Mouse (Mus musculus) myocyte (in vitro differentiated cells): ENCODE measurements at regions not wholly inside any gene's neighbourhood (a gene's known extent, or its start where the extent isn't known, plus 50 kb on each side); places are given as distances from the start of the nearest gene placed in this dataset.

Experiments used
- E2F4 ChIP-seq: IDR thresholded peaks from one replicate; pipeline ENCODE4 v1.6.1; 2011; ENCODE audit warnings: mild to moderate bottlenecking, control low read depth, moderate library complexity; ENCODE audit not compliant: insufficient read depth
- MAX ChIP-seq: IDR thresholded peaks from one replicate; pipeline ENCODE4 v1.6.1; 2011; ENCODE audit warnings: low read depth, mild to moderate bottlenecking, control low read depth
- MYOD1 ChIP-seq, 3 experiments: IDR thresholded peaks; one replicate each; pipeline ENCODE4 v1.6.1; 2011; ENCODE audit warnings: control low read depth in 2 of 3, low read depth in 2 of 3, mild to moderate bottlenecking in 2 of 3, moderate library complexity in 1 of 3; ENCODE audit not compliant: insufficient read length in 2 of 3, control insufficient read depth in 1 of 3
- POLR2A ChIP-seq: IDR thresholded peaks from one replicate; pipeline ENCODE4 v1.6.1; 2011; ENCODE audit warnings: low read depth, mild to moderate bottlenecking, control low read depth, moderate library complexity; ENCODE audit not compliant: insufficient read length
- POLR2AphosphoS2 ChIP-seq: IDR thresholded peaks from one replicate; pipeline ENCODE4 v1.6.1; 2011; ENCODE audit warnings: low read depth, control low read depth; ENCODE audit not compliant: insufficient read length
- REST ChIP-seq: IDR thresholded peaks from one replicate; pipeline ENCODE4 v1.6.1; 2011; ENCODE audit warnings: mild to moderate bottlenecking, control low read depth, moderate library complexity; ENCODE audit not compliant: insufficient read depth, insufficient read length
- TCF12 ChIP-seq: IDR thresholded peaks from one replicate; pipeline ENCODE4 v1.6.1; 2011; ENCODE audit warnings: mild to moderate bottlenecking, control low read depth; ENCODE audit not compliant: poor library complexity, insufficient read depth, severe bottlenecking

DNA sequence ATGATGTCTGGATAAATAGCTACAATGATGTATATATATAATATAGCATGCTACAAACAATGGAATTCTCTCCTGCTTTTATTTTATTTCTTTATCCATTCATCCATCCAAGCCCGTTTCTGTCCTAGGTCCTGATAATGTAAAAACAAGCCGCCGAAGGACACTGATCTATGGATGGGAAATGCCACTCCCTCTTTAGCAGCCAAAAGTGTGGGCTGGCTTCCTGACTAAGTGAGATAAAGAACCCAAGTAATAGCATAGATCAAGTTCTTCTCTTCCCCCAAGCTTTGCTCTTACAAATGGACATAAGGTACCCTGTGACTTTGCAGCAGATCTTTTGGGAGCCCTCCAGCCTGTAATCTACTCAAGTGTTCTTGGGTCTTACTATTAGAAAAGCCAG, 81.3 kb upstream of the Onecut1 start:
- TF ChIP-seq E2F4 (no peak), REST (no peak), POLR2A (no peak), MAX (no peak), MYOD1 (IDR thresholded peaks at IDR 0.05; ENCODE audit: control insufficient read depth in 1 of 3, insufficient read length in 2 of 3, low read depth in 2 of 3) (no peak), POLR2AphosphoS2 (no peak), TCF12 (no peak)
